Mouse (Mus musculus) Patski (cell line): ENCODE data around the gene Aoc2. TPM values are rescaled to one million over a fixed set of nuclear protein-coding genes. Genes with fewer than 3 reads are reported as not detected.
A peak's percentile ranks its signal among the peaks of the same experiment; 100 is the strongest.
"Not testable (repeated sequence)": the region's sequence is repeated elsewhere in the genome, so short reads cannot be mapped to it uniquely, and the experiment has no call there.

ENCODE experiments used
- ATAC-seq: fragments of 100-300 bp; one replicate; pipeline ENCODE4 v1.8.0; 2021
- CTCF ChIA-PET: fragments of 350-600 bp; sonication (Branson Sonifier 250); formaldehyde crosslinking; loops from one replicate; lab custom pipeline; 2022; ENCODE audit warnings: inconsistent platforms; lab: Charles Lee
- POLR2A ChIA-PET: fragments of 350-600 bp; sonication (Branson Sonifier 250); formaldehyde crosslinking; loops from one replicate; lab custom pipeline; 2022; ENCODE audit warnings: antibody characterized with exemption, inconsistent platforms; lab: Charles Lee
- DNase-seq: peaks from one replicate; pipeline ENCODE4 v3.0.0-alpha.2; 2011; ENCODE audit warnings: low read depth, low spot score
- H3K27me3 ChIP-seq: fragments of 371-371 bp; one replicate; pipeline ENCODE4 v1.5.1; 2021
- CTCF ChIP-seq: fragments of 100-300 bp; IDR thresholded peaks from one replicate; pipeline ENCODE4 v1.5.1; 2021
- in situ Hi-C: fragments of 300-500 bp; cut with MboI; formaldehyde crosslinking; loops from 3 replicates; pipeline ENCODE4 v1.11.1; 2018; ENCODE audit warnings: low pct_unique_long_range_greater_than_20kb, mixed read lengths
- polyA plus RNA-seq: library from polyadenylated mRNA; unstranded; gene quantifications from one replicate; pipeline ENCODE4 v1.2.3, GENCODE M21; 2021

The Aoc2 gene
- polyA plus RNA-seq, 1 experiment from 2014 or later = 2.3 TPM

- ChIA-PET CTCF (no interaction called here), POLR2A (no interaction called here)
- no peak for TF ChIP-seq CTCF
- ATAC-seq (no peak), DNase-seq (no peak)
- in situ Hi-C loops = no loop called here
- no peaks in the 10 kb centered on the region for H3K27me3 ChIP-seq
These were observed 5.6 kb downstream of the Aoc2 start, which contains the start of gene Aoc3 for GRCm38 (mm10) chr11:101330371-101330924. Gene Aoc3, plus strand, starts transcription at chr11:101330605.

- ATAC-seq, in situ Hi-C loops, CTCF ChIA-PET, H3K27me3 ChIP-seq, DNase-seq, POLR2A ChIA-PET: not testable (repeated sequence)
These were observed 6.1 kb downstream of the Aoc2 start for GRCm38 (mm10) chr11:101330961-101331360.

GRCm38 (mm10) chr11:101332537-101332936 is 7.7 kb downstream of the Aoc2 start:
- H3K27me3 ChIP-seq = no peaks in the 10 kb centered on the region
- no peak for DNase-seq
- no peak for ATAC-seq
- POLR2A ChIA-PET = no interaction called here
- no peak for TF ChIP-seq CTCF
- CTCF ChIA-PET = no interaction called here
- in situ Hi-C loops = no loop called here

DNA sequence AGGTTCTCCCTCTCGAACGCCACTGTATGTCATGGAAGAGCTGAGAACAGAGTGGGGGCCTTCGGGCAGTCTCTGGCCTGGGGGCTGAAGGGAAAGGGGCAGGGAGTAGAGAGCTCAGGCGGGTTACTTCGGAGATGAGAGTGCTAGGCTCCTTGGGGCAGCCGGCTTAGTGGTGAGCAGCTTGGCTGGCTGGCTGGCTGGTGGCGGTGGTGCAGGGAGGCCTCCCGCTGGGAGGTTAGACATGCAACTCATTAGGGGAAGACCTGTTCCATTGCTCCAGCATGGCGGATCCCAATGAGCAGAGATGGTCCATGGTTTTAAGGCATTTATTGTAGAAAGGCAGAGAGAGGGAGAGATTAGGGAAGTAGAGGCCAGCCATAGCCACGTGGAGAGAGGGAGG is 9.2 kb downstream of the Aoc2 start:
- ATAC-seq (no peak), DNase-seq (no peak)
- POLR2A ChIA-PET = no interaction called here
- no peaks in the 10 kb centered on the region for H3K27me3 ChIP-seq
- CTCF ChIA-PET = interaction anchor here (1.1 kb wide), 1 partner anchor 16 kb away, joined by 3 read pairs; no protein-coding TSS in a partner anchor
- in situ Hi-C loops = no loop called here
- TF ChIP-seq CTCF = no peak

- ChIA-PET POLR2A (no interaction called here), CTCF (interaction anchor here (1.1 kb wide), 1 partner anchor 16 kb away, joined by 3 read pairs; no protein-coding TSS in a partner anchor)
- in situ Hi-C loops = no loop called here
- ATAC-seq (no peak), DNase-seq (no peak)
- no peak for TF ChIP-seq CTCF
- no peaks in the 10 kb centered on the region for H3K27me3 ChIP-seq
These were observed 9.7 kb downstream of the Aoc2 start for GRCm38 (mm10) chr11:101334516-101334915.

- DNase-seq (no peak), ATAC-seq (no peak)
- CTCF ChIA-PET = interaction anchor here (2.4 kb wide), 1 partner anchor 60 kb away, joined by 10 read pairs; no protein-coding TSS in a partner anchor
- no peaks in the 10 kb centered on the region for H3K27me3 ChIP-seq
- TF ChIP-seq CTCF = no peak
- in situ Hi-C loops = no loop called here
- POLR2A ChIA-PET = no interaction called here
These were observed 10.8 kb downstream of the Aoc2 start for GRCm38 (mm10) chr11:101335685-101336084.

GRCm38 (mm10) chr11:101338123-101338760 is 13.4 kb downstream of the Aoc2 start:
- CTCF ChIA-PET = interaction anchor here (0.9 kb wide), 1 partner anchor 14 kb away, joined by 3 read pairs; no protein-coding TSS in a partner anchor
- peaks cover 9% of the 10 kb centered on the region for H3K27me3 ChIP-seq
- POLR2A ChIA-PET = interaction anchor here (0.6 to 1.2 kb wide), 3 partner anchors 8 to 77 kb away, joined by 3 read pairs; no protein-coding TSS in a partner anchor
- in situ Hi-C loops = no loop called here
- peak; percentile 55 for ATAC-seq
- TF ChIP-seq CTCF = no peak
- no peak for DNase-seq

GRCm38 (mm10) chr11:101347083-101347775 is 22.4 kb downstream of the Aoc2 start:
- DNase-seq (no peak), ATAC-seq (no peak)
- no peak for TF ChIP-seq CTCF
- ChIA-PET CTCF (interaction anchor here (1.6 kb wide), 1 partner anchor 12 kb away, joined by 3 read pairs; no protein-coding TSS in a partner anchor), POLR2A (interaction anchor here (1.0 kb wide), 1 partner anchor 22 kb away, joined by 3 read pairs; no protein-coding TSS in a partner anchor)
- in situ Hi-C loops = no loop called here
- peaks cover 4% of the 10 kb centered on the region for H3K27me3 ChIP-seq

GRCm38 (mm10) chr11:101348774-101349173 is 23.9 kb downstream of the Aoc2 start:
- DNase-seq (no peak), ATAC-seq (no peak)
- peaks cover 4% of the 10 kb centered on the region for H3K27me3 ChIP-seq
- POLR2A ChIA-PET = no interaction called here
- in situ Hi-C loops = no loop called here
- CTCF ChIA-PET = interaction anchor here (1.6 kb wide), 1 partner anchor 10 kb away, joined by 3 read pairs; no protein-coding TSS in a partner anchor
- no peak for TF ChIP-seq CTCF

DNA sequence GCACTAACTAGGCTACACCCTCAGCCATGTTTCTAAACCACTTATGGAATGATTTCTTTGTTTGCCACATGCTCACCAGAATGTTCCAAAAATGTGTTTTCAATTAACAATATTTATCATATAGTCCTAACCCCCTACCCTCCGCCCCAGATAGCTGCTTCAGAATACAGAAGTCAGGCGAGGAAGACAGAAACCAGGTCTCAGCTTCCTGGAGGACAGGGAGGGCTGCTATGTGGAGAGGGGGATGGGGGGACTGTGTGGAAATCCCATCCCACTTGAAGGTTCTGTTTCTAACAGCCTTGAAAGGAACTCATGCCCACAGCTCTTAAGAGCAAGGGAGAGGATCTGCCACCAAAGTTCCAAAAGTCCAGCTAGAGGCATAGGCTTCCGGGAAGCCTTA is 24.4 kb downstream of the Aoc2 start:
- no peak for DNase-seq
- TF ChIP-seq CTCF = no peak
- in situ Hi-C loops = no loop called here
- POLR2A ChIA-PET = no interaction called here
- ATAC-seq = no peak
- peaks cover 4% of the 10 kb centered on the region for H3K27me3 ChIP-seq
- CTCF ChIA-PET = no interaction called here
